Mouse (Mus musculus) naive thymus-derived CD4-positive, alpha-beta T cell, adult 2 months (primary cell): ENCODE data around the gene Sult2b1.

ENCODE experiments used
- DNase-seq: peaks from one replicate; pipeline ENCODE4 v3.0.0-alpha.2; 2011; ENCODE audit warnings: low read depth

The Sult2b1 gene

DNA sequence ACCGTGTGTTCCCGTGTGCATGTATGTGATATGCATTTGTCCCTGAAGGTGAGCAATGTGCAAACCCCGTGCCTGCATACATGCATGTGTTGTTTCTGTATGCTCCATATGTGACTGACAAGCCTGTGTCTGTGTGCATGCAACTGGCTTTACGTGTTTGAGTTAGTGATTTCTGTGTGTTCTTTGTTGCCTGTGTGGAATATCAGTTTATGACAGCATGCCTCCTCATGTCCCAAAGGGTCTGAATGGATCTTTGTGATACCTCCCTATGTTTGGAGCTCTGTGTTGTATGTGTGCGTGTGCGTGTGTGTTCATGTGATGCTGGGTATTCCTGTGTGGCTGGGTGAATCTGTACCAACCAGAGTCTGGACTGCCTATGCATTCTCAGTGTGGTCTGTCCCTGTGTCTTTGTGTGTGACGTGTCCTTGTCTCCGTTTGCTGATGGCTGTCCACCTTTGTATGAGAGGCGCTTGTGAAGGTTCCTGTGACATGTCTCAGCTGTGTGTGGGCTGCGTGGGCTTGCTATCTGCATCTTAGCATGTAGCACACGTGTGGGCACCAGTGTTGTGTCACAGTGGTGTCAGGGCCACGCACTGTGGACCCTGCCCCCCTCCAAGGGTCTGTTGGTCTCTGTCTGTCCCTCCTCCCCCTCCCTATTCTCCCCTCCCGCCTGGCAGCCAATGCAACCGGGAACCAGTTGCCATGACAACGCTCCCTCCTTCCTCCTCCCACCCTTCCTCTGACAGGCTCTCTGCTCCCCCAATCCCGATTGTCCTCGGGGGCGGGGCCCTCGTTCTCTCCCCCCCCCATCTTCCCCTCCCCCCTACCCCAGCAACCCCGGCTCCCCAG, at the start of gene Sult2b1:
TSS of gene Sult2b1 (minus strand) at position 146 of the 849 bp plus-strand sequence.
- DNase-seq = peak; percentile 36

DNA sequence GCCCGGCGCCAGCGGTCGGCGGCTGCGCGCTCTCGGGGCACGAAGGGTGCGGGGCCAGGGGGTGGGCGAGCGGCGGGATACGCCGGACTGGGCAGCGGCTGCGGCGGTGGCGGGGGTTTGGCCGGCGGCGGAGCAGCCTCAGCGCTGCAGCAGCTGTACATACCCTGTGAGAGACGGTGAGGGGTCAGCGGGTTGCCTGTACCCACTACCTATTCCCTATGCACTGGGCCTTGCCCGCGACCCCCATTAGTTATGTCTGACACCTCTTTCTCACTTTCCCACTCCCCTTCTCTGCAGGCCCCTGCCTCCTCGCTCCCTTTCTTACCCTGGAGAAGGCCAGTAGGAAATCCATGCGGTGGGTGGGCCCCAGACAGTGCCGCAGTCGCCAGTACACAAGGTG, 49.5 kb upstream of the Sult2b1 start:
- DNase-seq = no peak

DNA sequence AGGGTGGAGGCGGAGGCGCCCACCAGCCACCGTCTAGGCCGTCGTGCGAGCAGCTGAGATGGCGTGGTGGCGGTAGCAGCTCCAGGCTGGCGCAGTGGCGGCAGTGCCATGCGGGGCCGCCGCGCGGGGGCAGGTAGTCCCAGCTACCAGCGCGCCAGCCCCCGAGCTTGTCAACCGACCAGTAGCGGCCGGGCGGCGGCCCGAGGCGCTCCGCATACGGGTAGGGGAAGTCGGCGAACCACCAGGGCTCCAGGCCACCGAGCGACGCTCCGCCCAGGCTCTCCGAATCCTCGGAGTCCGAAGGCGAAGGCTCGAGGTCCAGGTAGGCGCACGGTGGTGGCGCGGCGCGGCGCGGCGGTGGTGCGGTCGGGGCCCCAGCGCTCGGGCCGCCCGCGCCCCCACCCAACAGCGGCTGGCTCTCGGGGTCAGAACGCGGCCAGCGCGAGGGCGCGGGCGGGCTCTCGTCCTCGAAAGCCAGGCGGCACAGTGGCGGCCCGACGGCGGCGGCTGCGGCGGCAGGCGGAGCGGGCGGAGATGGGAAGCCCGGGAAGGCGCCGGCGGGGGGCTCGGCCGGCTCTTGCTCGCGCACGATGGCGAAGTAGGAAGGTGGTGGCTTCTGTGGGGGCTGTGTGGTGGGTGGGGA, 48.8 kb upstream of the Sult2b1 start:
- peak; percentile 28 for DNase-seq

DNA sequence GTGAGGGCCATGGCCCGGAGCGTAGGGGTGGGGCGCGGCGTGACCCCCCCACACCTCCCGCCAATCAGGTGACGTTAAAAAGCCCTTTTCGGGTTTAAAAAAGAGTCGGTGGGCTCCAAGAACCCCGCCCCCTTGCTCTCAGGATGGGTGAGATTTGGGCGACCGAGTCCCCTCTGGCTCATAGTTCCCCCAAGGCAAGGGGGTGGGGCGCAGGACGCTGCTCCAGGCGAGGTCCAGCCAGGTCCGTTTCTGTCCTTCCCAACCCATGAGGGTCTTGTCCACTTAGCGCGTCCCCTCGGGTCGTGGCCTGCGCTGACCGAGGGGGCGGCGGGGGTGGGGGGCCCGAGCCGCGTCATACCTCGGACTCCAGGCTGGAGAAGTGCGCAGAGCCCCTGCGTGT, 48.0 kb upstream of the Sult2b1 start:
- DNase-seq = no peak

DNA sequence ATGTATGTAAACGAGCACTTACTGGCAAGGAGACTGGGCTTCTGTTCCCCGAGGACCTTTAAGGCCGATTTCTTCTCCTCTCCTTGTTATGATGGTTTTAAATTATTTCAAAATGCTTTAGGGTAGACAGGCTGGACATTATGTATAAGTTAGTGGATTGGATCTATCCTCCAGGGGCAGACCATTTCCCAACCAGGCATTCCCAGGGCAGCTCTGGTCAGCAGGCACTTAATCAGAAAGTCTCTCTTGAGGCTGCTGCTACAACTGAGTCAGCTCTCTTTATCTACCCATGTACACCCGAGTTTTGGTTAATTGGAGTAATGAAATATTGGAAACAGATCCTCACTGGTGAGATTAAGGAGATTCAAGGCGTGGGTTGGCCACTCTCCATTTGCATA, 46.7 kb upstream of the Sult2b1 start:
- DNase-seq = no peak

- DNase-seq = peak; percentile 94
Measured at GRCm38 (mm10) chr7:45830427-45831127, 46.1 kb upstream of the Sult2b1 start, which contains the start of gene Grwd1. Gene Grwd1, minus strand, starts transcription at chr7:45830944.

- no peak for DNase-seq
Measured at GRCm38 (mm10) chr7:45826631-45827030, 42.2 kb upstream of the Sult2b1 start.

DNA sequence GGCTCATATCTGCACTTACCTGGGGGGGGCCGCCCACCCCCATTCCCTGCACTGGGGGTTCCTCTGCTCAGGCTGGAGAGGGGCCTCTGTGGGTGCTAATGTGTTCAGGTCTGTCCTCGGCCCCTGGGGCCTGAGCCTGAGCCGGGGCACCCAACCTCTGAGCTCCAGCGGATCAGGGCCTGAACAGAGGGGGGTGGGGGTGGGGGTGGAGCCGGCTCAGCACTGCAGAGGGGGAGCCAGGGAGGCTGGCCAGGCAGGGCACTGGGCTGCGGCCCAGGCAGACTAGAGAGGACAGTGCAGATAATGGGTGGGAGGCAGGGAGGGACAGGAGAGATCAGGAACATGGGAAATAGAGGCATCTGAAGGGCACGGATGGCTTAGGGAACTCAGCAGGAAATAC, 40.1 kb upstream of the Sult2b1 start, which contains the start of gene Kcnj14:
TSS of gene Kcnj14 (minus strand) at position 185 of the 400 bp plus-strand sequence.
- DNase-seq = no peak

- DNase-seq = no peak
Measured at GRCm38 (mm10) chr7:45820913-45821312, 36.4 kb upstream of the Sult2b1 start.

- no peak for DNase-seq
Measured at GRCm38 (mm10) chr7:45819843-45820242, 35.4 kb upstream of the Sult2b1 start.

DNA sequence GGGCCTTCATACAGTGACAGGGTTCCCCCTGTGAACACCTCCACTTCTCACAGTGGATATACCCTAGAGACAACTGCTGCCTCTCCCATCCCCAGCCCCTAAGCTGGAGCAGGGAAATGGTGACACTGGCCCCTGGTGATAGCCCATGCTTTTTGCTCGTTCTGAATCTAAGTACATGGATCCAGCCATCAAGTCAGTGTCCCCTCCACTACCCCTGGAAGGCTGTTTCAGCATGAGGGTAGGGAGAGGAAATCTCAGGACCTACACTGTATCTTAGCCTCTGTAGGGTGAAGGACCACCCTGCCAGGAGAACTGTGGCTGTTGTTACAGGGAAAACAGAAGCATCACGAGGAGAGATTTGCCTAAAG, 31.5 kb upstream of the Sult2b1 start:
- no peak for DNase-seq

DNA sequence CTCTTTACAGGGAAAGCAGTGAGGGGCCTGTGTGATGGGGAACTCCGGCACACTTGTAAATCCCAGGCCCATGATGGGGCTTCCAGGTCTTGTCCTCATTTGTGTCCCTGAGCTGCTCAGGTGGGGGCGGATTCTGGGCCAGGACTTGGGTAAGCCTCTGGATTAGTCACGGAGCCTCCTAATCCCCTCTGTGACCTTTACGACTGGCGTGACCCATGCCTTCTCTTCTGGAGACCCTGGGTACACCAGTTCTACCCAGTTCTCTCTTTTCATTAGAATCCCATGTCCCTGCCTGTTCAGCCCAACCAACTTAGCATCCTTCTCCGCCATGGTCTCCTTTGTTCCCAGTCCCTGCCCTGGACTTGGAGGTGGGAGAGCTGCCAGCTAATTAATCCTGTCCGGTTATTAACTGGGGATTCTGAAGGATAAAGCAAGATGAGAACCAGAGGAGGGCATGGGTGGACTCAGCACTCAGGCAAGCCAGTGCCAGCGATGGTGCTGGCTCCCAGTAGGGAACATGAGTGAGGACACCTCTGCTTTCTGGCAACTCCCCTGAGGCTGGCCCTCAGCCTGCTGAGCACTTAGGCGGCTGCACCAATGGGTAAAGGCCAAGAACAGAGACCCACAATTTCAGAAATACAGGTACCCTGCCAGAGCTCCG, 31.0 kb upstream of the Sult2b1 start:
- DNase-seq = no peak

DNA sequence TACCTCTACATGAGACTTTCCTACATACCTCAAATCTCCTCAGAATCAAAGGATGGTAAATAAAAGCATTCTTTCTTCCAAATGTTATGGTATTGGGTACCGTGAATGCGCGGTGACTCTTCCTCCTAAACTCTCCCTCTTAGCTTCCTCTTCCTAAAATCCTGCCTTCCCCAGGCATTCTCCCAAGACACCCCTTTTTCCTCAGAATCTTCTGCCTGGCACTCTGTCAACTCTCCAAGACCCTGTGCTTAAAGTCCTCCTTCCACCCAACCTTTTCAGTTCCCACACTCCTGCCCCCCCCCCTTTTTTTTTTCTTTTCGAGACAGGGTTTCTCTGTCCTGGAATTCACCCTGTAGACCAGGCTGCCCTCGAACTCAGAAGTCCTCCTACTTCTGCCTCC, 30.4 kb upstream of the Sult2b1 start:
- no peak for DNase-seq

- peak; percentile 100 for DNase-seq
Measured at GRCm38 (mm10) chr7:45813787-45814779, 29.6 kb upstream of the Sult2b1 start, which contains the start of gene Cyth2. Gene Cyth2, minus strand, starts transcription at chr7:45814581.

- DNase-seq = no peak
Measured at GRCm38 (mm10) chr7:45812921-45813320, 28.5 kb upstream of the Sult2b1 start.

DNA sequence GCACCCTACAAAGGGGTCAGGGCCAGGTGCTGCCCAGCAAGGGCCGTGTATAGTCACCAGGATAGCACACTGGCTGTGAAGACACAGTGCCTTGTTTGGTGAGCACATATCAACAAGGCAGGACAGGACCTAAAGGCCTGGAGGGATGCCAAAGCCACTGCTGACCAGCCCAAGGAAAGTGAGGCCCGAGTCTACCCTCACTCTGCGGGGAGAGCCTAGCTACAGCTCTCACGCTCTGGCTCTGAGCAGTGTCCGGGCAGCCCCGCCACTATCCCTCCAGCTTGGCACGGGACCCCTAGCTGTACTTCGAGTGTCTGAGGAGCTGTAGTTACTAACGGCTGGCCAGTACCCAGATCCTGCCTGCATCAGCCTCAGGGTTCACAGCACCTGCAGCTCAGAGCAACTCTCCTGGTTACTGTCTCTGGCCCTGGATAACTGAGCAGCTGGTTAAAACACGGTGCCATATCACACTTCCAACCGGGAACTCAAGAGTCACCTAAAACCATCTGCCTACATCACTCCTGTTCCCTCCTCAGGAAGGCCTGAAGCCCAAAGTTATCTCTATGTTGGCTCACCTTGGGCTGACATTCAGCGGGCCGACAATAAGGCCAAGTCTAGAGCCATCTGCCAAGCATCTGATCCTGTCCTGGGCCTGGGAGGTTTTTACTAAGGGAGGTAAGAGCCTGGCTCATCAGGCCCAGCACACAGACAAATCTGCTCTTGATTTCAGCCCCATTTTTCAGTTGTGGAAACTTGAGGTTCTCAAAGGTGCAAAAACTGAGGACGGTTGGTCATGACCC, 25.0 kb upstream of the Sult2b1 start:
- DNase-seq = no peak

GRCm38 (mm10) chr7:45808471-45808870, 24.0 kb upstream of the Sult2b1 start:
- no peak for DNase-seq

DNA sequence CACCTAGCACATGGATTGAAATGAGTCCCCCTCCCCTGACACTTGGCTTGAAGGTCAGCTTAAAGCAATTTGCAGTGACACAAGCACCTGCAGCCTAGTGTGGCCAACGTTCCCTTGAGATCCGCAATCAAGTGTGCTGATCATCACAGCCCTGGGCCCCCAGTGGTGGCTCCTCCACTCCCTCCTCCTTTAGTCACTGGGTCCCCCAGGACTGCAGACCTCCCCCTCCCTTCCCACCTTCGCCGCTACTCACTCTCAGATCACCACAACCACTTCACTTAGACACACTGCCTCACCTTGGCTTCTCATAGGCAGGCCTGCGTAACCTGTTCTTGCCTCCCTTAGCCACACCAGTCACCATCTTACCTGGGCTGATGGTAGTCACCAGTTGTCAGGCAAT, 21.5 kb upstream of the Sult2b1 start:
- no peak for DNase-seq

DNA sequence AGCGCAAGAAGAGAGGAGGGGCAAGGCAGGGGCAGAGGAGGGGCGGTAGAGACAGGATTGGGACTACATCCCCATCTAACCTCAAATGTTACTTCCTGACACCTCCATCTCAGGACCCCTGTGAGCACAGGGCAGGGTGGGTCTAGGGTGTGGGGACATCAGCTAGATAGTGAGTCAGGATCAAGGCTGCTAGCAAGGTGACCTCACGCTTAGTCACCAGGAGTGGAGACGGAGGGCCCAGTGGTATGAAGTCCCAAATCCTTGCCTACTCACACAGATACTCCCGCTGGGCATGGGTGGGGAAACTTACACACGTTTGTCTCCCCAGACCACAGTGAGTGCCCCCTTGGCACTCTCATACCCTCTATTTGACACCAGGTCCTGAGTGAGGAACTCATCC, 18.1 kb upstream of the Sult2b1 start:
- DNase-seq = no peak

DNA sequence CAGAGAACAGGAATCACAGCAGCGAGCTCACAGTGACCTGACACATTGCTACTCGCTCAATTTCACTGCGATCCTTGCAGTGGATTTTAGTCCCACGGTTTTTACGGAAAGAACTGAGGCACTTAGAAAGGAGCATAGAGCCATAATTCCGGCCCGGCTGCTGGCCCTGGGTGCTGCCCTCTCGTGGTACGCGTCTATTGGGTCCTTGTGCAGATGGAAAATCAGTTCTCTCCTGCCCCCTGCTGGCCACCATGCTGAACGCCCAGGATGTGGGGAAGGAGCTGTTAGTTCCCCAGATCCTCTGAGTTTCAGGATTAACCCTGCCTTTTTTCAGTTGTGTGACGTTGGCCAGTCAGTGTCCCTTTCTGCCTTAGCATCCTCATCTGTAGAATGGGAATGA, 16.9 kb upstream of the Sult2b1 start:
- DNase-seq = peak; percentile 96
